Mouse (Mus musculus) kidney, adult 2 months (tissue): ENCODE measurements around the gene Cep89. TPM values are rescaled to one million over a fixed set of nuclear protein-coding genes. Genes with fewer than 3 reads are reported as not detected.

Experiments
- DNase-seq: peaks from one replicate; pipeline ENCODE4 v3.0.0; 2021
- H3K27ac ChIP-seq: fragments of 200-500 bp; 2 replicates; pipeline ENCODE4 v1.5.1; 2012; ENCODE audit warnings: low read depth, low read length, control low read depth, inconsistent platforms; ENCODE audit not compliant: insufficient read depth
- H3K27me3 ChIP-seq: fragments of 200-500 bp; replicated peaks from 2 replicates; pipeline ENCODE4 v1.6.1; 2012; ENCODE audit warnings: mild to moderate bottlenecking, moderate library complexity, low read length, inconsistent platforms; ENCODE audit not compliant: control insufficient read depth, insufficient read depth
- H3K36me3 ChIP-seq: fragments of 200-500 bp; 2 replicates; pipeline ENCODE4 v1.6.1; 2012; ENCODE audit warnings: mild to moderate bottlenecking, moderate library complexity, low read length, inconsistent platforms; ENCODE audit not compliant: control insufficient read depth, insufficient read depth
- H3K4me1 ChIP-seq: fragments of 200-500 bp; 2 replicates; pipeline ENCODE4 v1.6.1; 2011; ENCODE audit warnings: low read length; ENCODE audit not compliant: control insufficient read depth, insufficient read depth
- H3K4me3 ChIP-seq: fragments of 200-500 bp; 2 replicates; pipeline ENCODE4 v1.5.1; 2011; ENCODE audit warnings: mild to moderate bottlenecking, low read depth, low read length, control low read depth; ENCODE audit not compliant: insufficient read depth
- CTCF ChIP-seq: fragments of 200-500 bp; conservative IDR thresholded peaks from 2 replicates; pipeline ENCODE4 v1.5.1; 2011; ENCODE audit warnings: low read depth, mild to moderate bottlenecking, control low read depth, low read length, moderate library complexity, mixed read lengths; ENCODE audit not compliant: insufficient read depth, insufficient read length
- POLR2A ChIP-seq: fragments of 200-500 bp; IDR thresholded peaks from one replicate; pipeline ENCODE4 v1.6.1; 2011; ENCODE audit warnings: low read depth, low read length, control low read depth
- WGBS: fragments of 180-500 bp; shearing (Covaris S2); methylation state at CpG from one replicate; pipeline ENCODE4 v1.1.7; 2018; 5-methylcytosine and 5-hydroxymethylcytosine counted together
- polyA plus RNA-seq: library from polyadenylated mRNA; depleted of rRNA; stranded (reverse); fragments of >200 nt; gene quantifications from 2 replicates; pipeline ENCODE4 v1.2.3, GENCODE M21; 2012

Cep89 gene
- polyA plus RNA-seq, 1 experiment: 29.5 TPM

DNA sequence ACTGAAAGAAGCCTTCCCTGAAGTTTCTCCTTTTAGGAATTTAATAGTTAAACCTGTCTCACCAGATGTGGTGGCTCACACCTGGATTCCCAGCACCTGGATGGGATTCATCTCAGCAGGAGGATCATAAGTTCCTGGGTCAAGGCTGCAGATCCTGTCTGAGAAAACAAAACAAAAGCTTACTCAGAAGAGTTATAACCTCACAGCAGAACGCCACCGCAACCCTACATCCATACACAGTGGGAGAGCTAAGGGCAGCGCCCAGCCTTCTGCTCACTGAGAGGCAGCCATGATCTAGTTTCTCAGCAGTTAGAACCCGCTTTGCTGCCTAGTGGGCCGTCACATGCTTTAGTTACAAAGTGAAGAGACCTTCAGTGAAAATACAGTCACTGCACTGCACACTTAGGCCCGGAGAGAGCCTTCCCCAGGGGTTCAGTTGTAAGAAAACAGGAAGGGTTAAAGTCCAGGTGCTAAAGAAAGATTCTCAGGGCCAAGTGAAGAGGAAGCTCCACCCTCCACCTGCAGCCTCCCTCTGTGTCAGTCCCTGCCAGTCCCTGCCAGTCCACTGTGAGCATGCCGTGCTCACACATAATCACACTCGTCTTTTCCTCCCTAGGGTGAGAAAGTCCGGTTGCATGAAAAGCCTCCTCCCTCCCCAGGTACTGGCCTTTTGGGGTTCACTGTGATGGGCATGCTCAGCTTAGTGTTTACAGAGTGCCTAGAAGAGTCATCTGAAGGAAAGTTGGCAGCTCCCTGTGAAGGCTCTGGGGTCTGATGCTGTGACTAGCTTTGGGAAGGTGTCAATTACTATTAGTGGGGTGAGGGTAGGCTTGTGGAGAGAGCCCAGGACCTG is 19.2 kb downstream of the Cep89 start:
- H3K27ac ChIP-seq: peak overlapping the region; percentile 95
- no peaks in the 10 kb centered on the region for H3K36me3 ChIP-seq
- H3K27me3 ChIP-seq: no peaks in the 10 kb centered on the region
- peak; percentile 85 for DNase-seq
- peaks cover 12% of the 10 kb centered on the region for H3K4me1 ChIP-seq
- H3K4me3 ChIP-seq: no peak overlapping the region
- no peak for TF ChIP-seq CTCF
- TF ChIP-seq POLR2A: no peak
- WGBS: 51% methylated on average over 9 of the region's 9 CpGs

DNA sequence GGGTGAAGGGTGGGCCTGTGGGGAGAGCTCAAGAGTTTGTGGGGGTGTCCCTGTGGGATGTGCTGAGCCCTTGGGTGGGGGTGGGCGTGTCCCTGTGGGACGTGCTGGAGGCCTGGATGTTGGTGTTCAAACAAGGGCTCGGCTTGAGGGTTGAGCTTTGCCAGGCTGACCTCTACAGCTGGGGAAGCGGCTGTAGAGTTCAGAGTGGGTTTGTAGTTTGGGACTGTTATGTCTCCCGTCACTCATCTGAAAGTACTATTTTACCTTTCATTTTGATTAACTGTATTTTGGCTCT is 19.8 kb downstream of the Cep89 start:
- Histone ChIP-seq H3K27ac (peak overlapping the region; percentile 46; the same call in 1 of the 2 replicates), H3K27me3 (no peaks in the 10 kb centered on the region), H3K36me3 (no peaks in the 10 kb centered on the region), H3K4me1 (peaks cover 12% of the 10 kb centered on the region), H3K4me3 (no peak overlapping the region)
- TF ChIP-seq CTCF: no peak
- no peak for TF ChIP-seq POLR2A
- peak; percentile 8 for DNase-seq
- whole genome bisulfite sequencing: 81% methylated on average over 5 of the region's 5 CpGs

DNA sequence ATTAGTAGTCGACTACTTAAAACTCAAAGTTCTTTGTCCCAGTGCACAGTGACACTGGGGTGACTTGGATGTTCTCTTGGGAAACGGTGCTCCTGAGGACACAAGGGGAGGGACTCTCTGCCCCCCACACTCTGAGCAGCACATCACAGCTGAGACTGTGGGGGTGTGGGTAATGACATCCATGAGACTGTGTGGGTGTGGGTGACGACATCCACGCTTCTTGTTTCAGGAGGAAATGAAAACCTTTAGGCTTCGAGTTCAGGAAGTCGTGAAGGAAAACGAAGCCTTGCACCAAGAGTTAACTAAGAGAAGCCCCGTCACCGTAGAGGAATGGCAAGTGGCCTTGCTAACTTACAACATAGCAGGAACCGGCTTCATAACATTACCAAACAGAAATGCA is 26.2 kb downstream of the Cep89 start:
- no peak for DNase-seq
- H3K27ac ChIP-seq: no peak overlapping the region
- no peak overlapping the region for H3K4me3 ChIP-seq
- 75% methylated on average over 10 of the region's 10 CpGs for WGBS
- H3K27me3 ChIP-seq: no peaks in the 10 kb centered on the region
- no peak for TF ChIP-seq CTCF
- no peak for TF ChIP-seq POLR2A
- H3K4me1 ChIP-seq: no peaks in the 10 kb centered on the region
- peaks cover under 1% of the 10 kb centered on the region; the same call in 1 of the 2 replicates for H3K36me3 ChIP-seq

DNA sequence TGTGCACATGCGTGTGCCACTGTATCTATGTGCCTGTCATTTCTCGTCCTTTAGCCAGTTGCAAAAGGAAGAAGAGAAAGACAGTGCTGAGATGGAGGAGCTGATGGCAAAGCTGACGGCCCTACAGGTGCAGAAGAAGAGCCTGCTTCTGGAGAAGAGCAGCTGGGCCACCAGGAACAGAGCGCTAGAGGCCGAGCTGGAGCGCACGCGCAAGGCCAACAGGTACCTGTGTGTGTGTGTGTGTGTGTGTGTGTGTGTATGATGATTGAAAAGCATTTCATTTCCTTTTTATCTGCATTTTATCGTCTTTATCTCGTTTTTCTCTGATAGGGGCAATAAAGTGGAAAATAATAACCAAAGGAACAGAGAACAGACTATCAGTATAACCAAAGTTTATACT is 31.3 kb downstream of the Cep89 start:
- Histone ChIP-seq H3K27me3 (no peaks in the 10 kb centered on the region), H3K4me3 (no peak overlapping the region), H3K36me3 (peaks cover 1% of the 10 kb centered on the region; the same call in 1 of the 2 replicates), H3K4me1 (no peaks in the 10 kb centered on the region), H3K27ac (no peak overlapping the region)
- WGBS: 97% methylated on average over 10 of the region's 10 CpGs
- no peak for TF ChIP-seq CTCF
- TF ChIP-seq POLR2A: no peak
- no peak for DNase-seq

DNA sequence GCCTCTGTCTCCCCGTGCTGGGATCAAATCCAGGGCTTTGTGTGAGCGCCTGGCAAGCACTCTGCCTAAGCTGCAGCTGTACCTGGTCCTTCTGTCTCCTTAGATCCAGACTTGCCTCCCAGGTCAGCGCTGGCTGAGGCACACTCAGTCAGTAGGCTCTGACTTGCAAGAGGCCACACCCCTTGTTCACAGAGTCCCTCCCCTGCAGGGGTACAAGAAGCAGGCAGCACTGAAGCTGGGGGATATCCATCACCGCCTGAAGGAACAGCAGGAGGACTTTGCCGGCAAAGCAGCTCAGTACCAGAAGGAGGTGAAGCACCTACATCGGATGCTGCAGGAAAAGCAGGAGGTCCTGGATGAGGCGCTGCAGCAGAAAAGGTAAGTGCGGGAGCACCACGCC is 38.4 kb downstream of the Cep89 start:
- no peak for DNase-seq
- TF ChIP-seq POLR2A (no peak), CTCF (no peak)
- 92% methylated on average over 9 of the region's 9 CpGs for WGBS
- no peak overlapping the region for H3K4me3 ChIP-seq
- no peaks in the 10 kb centered on the region; the same call in none of the 2 replicates for H3K36me3 ChIP-seq
- H3K27ac ChIP-seq: no peak overlapping the region
- no peaks in the 10 kb centered on the region for H3K4me1 ChIP-seq
- no peaks in the 10 kb centered on the region for H3K27me3 ChIP-seq

DNA sequence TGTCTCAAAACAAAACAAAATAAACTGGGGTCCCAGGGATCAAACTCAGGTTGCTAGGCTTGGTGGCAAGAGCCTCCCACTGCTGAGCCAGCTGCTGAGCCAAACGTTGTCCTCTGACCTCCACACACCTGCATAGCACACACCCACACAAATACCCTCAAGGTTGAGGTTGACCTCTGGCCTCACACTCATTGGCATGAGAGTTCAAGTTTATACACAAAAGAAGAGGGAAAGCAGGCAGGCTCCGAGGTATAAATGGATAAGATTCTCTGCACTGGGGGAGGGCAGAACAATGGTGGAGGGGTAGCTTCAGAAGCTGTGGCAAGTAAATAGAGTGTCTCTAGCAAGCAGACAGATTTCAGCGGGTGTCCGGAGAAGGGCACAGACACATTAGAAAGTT is 50.7 kb downstream of the Cep89 start:
- peak overlapping the region; percentile 61 for H3K27ac ChIP-seq
- no peaks in the 10 kb centered on the region for H3K36me3 ChIP-seq
- H3K4me1 ChIP-seq: peaks cover 12% of the 10 kb centered on the region; the same call in 1 of the 2 replicates
- WGBS: 23% methylated on average over 4 of the region's 4 CpGs
- H3K27me3 ChIP-seq: no peaks in the 10 kb centered on the region
- H3K4me3 ChIP-seq: no peak overlapping the region
- TF ChIP-seq CTCF (no peak), POLR2A (no peak)
- DNase-seq: peak; percentile 81

DNA sequence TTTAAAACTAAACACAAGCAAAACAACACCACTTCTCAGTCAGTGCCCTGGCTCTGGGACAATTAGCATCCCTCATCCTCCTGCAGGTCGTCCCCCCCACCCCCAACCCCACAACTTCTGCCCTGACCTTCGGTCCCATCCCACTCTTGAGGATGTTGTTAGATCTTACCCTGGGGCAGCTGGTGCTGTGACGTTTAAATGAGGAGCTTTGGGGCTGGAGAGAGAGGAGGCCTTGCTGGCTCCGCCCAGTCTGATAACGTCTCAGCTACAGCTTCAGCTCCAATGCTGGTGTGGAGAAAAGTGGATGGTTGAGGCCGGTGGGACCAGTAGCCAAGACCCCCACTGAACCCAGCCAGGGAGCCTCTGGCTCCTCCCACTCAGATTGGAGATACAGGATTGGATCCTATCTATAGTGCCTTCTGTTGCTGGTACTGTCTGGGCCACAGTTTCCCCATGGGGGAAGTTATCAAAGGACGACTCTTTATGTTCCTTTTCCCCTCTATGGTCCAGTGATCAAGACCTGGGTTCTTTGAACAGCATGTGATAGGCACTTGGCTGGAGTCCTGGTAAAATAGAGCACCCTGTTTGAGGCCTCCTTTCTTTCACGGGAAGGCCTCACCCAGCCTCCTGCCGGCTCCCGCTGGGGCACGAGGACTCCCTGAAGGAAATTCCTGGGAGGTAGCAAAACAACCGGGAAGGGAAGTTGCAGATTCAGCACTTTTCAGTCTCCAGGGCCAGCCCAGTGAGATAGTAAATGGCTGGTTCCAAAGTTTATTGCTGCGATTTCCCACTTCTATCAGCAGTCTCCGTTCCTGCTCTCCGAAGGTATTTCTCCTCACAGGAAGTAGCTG is 51.4 kb downstream of the Cep89 start, which contains the start of gene Slc7a9:
Gene Slc7a9 (plus strand): TSS at position 801 of the 851 bp plus-strand sequence.
- H3K36me3 ChIP-seq: no peaks in the 10 kb centered on the region
- H3K27ac ChIP-seq: peak within 1 kb of the TSS; percentile 61
- DNase-seq: peak; percentile 94
- peaks cover 12% of the 10 kb centered on the region; the same call in 1 of the 2 replicates for H3K4me1 ChIP-seq
- 15% methylated on average over 15 of the region's 15 CpGs for WGBS
- H3K27me3 ChIP-seq: no peaks in the 10 kb centered on the region
- TF ChIP-seq CTCF (no peak), POLR2A (no peak)
- peak within 1 kb of the TSS; percentile 41 for H3K4me3 ChIP-seq
